Mouse (Mus musculus) gastrocnemius, adult 8-10 months (tissue): ENCODE data around the gene Astn2. TPM values are rescaled to one million over a fixed set of nuclear protein-coding genes. Genes with fewer than 3 reads are reported as not detected.

Experiments used
- DNase-seq, 2 experiments: peaks; one replicate each; pipeline ENCODE4 v3.0.0; 2022; ENCODE audit warnings: low spot score in 2 of 2
- total RNA-seq, 4 experiments: library from RNA; stranded (reverse); gene quantifications; 2 replicates each; pipeline ENCODE4 v1.2.4; 2022

Gene Astn2
- total RNA-seq, 4 experiments from 2014 or later: 0.64 to 0.82 (median 0.74) TPM

DNA sequence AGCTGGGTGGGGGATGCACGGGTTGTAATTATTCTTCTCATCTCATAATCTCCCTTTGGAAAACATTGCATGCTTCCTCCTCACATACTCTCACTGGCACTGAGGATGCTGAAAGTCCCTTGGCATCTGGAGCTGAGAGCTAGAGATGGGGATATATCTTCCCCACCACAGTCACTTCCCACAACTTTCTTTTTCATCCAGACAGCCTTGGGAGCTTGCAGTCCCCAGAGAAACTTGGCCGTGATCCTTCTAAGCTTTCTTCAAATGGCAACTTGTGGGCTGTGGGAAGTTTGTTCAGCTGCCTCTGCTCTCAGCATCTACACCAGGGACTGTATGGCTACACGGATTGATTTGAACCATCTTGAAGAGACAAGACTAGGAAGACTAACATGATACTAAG lies 428.2 kb downstream of the Astn2 start:
- DNase-seq: no peak

DNA sequence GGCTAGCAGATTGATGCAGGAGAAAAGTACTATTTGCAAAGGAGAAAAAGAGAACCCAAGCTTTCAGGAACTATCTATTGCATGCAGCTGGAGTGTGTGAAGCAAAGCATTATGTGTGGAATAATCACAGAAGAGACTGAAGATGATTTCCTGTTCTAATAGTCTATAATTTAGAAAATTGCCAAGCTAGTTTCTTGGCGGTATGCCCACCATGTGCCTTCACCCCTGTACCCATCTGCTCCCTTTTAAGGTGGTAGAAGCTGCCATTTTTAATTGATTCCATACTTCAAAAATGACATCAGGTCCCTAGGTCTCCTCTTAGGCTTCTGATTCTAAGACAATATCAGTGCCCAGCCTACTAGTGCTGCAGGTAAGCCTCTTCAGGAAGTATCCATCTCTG lies 432.0 kb downstream of the Astn2 start:
- DNase-seq: no peak

DNA sequence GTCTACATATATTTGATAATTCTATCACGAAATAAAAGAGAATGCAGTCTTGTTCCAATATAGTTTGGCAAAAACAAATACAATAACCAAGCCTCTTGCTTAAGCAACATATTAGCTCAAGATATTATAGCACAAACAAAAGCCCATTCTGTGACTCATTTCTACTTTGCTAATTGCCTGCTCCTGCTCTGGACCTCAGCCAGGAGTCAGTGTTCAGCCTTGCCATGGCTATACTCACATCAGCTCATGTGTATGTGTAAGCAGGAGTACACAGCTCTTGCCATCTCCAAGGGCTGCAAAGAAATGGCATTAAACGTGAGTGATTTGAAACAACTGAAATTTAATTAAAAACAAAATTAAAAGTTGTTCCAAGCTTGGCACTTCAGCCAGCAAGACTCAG lies 435.1 kb downstream of the Astn2 start:
- no peak for DNase-seq

DNA sequence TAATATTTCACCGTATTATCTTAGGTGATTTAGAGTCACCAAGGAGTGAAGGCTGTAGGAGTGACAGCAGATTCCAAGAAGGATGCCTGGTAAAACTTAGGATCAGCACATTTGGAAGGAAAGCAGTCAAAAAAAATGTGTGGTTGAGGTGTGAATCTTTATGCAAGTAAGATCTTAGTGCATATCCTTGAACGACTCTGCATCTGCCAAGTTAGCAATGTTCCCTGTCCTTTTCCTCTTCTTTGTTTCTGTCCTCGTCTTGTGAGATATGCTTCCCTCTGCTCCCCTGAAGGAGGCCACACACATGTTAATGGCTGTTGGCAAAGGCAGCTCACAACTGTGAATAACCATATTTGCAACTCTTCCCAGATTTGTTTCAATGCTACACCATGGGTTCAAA lies 439.8 kb downstream of the Astn2 start:
- no peak for DNase-seq

DNA sequence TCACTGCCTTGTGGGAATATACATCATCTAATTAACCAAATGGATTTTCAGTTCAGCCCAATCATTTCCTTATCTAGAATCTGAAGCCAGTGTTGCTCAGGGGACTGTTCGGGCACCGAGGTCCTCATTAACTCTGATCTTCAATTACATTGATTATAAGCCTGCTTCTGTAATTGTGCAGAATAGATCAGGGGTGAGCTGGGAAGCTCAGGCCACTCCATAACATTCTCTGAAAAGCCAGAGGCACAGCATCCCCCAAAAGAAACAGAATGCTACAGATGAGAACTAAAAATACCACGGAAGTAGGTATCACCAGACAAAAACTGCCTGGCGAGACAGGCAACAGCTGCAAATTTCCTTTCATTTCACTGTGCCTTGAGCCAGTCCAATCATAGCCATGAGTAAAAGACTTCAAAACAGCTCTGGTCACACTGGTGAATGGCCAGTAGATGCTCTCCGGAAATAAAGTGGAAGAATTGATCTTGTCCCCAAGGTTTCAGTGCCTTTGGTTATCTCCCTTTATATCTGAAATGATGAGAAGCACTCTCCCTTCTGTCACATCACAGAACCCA lies 445.1 kb downstream of the Astn2 start:
- DNase-seq: no peak

DNA sequence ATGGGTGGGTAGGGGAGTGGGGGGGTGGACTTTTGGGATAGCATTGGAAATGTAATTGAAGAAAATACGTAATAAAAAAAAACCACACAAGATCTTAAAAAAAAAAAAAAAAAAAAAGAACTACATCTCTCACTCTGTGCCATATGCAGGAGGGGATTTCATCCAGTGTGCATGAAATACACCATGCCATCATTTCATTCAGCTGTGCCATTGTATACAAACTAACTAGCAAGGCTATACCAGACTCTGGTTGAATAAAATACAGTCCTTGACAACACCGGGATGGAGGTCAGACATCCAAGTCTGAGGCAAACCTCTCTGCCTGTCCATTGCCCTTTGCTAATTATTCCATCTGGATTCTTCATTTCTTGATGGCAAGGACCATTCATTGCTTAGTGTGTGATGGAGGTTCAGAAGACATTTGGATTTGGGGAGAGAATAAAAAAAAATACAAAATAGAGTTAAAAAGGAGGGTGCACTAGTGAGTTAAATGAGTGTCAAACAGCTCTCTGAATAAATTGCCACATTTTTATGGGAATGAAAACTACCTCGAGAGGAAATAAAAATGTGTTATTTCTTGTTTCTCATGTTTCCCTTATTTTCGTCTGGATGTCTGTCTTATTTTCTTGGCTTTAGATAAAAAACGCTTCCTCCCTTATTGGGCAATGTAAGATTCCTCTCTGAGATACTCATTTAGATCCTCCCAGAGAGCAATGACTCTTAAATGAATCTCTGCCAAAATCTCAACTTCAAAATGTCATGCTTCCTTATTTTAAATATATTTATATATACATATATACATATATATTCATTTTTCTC lies 445.8 kb downstream of the Astn2 start:
- DNase-seq: no peak

DNA sequence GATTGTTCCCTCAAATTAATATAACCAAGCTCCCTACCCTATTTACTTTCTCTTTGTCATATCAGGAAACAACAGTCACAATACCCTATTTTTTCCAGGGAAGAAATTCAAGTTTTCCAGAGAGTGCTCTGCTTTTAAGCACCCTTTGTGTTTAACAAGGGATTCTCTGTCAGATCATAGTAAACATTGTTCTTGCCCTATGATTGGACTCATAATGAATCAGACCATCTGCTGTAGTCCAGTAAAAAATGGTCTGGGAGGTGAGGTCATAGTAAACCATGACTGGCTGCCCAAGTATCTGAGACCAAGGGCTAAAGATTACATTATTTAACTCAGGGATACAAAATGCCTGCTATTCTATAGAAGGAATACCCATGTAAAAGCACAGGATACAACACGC lies 452.5 kb downstream of the Astn2 start:
- DNase-seq: no peak

DNA sequence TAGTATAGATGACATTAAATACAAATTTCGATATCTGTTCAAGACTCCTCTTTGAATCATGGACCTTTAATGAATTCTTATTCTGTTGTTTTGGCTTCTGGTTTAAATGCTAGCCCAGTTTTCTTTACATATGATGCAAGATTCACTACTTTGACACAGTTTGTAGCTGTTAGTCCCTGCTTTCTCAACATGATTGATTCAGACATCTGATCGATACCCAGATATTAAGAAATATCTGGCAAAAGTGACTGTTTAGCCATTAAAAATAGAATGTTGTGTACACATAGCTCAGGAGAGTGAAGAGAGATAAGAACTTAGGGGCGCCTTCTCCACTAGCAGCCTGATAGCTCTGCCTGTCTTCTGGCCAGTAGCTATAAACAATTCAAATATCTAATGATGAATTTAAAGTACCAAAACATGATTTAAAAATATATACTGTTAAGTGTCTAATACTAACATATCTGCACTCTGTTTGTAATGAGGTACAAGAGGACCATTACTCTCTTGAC lies 457.2 kb downstream of the Astn2 start:
- DNase-seq: no peak

DNA sequence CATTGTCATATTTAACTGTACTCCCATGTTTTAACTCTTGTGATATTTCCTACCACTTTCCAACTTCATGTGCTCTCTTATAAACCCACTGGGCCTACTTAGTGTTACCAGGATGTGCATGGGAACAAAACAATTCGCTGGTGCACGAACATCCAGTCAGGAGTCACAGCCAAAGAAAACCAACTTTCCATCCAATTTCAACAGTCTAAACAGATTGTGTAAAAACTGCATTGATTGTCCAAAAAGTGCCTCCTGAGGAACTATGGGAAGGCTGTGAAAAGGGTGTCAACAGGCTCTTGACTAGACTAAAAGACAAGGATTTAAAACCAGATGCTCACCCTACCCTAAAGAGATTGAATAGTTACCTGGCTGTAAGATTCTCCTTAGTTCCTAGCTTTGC lies 458.4 kb downstream of the Astn2 start:
- no peak for DNase-seq

DNA sequence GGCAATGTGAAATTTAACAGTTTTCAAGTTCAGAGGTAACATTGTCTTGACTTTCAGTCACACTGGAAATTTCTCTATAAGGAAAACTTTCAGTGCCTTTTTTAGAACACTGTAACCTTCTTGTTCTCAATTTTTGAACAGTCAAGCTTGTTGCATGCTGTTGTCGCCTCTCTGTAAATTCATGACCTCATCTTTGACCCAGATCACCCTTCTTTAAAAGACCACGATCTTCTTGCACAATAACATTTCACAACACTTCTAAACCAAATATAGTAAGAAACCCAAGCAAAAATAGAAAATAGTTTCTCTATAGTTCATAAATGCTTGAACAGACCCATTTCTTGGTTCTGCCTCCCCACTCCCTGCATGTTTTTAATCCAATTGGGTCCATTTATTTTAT lies 473.5 kb downstream of the Astn2 start:
- no peak for DNase-seq

DNA sequence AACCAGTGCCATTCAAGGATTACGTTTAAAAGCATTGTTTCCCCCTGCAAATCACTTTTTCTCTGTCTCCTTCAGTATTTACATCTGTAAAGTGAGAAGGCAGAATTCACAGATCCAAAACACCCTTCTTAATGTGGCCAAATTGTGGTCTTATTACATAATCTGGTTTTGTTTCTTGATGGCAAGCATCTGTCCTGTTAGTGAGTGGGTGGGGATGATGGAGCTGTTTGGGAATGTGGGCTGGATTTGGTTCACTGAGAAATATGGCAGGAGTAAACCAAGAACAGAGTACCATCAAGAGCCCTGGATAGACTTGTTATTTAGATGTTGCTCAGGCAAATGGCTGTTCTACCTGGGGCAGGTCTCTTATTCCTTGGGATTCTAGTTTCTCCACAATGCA lies 484.1 kb downstream of the Astn2 start:
- no peak for DNase-seq

DNA sequence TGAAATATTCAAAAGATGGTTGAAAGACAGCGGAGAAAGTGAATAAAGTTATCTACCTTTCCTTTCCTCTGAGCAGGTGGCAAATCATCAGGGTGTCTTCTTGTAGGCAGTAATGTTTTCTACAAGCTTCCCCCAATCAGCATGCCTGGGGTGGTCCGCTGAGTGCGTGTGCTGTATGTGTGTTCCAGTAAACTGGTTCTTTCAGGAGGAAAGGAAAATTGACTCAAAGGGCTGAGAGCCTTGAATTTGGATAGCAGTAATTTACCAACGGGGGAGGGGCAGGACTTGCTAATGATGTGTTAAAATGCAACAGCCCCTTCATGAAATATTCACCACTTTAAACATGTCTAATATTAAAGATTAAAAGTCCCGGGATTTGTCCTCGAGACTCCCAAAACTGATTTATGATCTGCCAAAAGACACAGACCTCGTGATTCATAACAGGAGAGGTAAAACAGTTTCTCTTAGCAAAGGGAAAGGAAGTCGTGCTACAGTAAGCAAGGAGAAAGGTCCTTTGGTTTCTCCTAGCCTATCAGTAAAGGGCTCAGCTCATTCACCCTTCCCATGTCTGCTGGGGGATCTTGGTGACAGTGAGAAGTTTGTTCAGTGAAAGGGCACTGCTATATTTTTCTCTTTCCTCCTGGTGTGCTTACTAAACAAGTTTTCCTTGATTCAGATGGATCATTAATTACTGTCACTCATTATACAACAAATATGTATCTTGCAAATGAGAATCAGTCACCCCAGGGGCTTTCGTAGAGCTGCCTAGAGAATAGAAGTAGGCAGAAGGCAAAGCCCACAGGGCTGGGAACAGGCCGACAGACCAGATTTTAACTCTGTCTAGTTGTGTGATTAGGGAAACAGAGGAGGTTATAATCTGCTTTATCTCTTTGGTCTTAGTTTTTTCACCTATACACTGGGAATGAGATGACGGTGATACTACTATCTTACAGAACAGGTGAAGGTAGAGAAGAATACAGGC lies 488.1 kb downstream of the Astn2 start:
- no peak for DNase-seq

DNA sequence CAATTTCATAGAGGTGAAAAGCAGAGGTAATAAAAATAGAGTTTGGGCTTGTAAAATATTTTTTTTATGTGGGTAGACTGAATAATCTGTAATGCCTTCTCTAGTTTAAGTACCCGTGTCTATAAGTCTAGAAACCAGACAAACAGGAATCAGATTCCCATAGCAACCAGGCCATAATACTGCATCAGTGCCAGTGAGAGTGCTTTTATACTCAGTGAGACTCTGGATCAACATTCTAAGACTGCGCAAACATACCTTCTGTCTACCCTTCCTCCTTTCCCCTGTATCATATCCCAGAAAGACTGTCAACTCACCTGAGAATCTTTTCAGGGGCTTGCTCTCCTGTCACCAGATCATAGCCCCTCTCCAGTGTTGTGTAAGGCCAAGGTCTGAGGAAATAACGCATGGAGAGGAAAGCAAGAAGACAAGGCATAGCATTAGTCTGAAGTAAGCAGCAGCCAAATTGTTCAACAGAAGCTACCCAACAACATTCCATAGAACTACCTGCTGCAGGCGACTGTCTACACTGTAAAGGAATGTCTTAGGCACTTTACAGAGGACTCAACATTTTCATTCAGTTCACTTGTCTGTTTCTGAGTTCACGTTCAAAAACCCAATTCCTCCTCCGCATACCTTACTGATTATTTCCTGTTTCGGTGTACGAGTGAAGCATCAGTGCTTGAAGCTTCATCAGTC lies 492.0 kb downstream of the Astn2 start:
- DNase-seq: no peak

DNA sequence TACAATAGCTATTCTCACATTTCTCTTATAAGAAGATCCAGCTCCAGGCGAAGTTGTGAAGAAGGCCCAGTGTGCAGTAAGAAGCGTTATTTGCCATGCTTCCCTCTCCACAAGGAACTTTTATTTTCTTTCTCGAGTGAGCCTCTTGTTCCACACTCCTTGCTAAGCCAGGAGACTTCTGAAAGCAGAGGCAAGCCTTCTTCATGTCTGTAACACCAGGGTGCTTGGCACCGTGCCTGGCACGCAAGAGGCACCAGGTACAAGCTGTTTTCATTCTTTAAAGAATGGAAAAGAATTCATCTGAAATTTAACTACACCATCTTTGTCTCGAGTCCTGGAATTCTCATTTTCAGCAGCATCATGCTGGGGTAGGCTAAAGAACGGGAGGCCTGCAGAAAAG lies 496.8 kb downstream of the Astn2 start:
- DNase-seq: no peak

DNA sequence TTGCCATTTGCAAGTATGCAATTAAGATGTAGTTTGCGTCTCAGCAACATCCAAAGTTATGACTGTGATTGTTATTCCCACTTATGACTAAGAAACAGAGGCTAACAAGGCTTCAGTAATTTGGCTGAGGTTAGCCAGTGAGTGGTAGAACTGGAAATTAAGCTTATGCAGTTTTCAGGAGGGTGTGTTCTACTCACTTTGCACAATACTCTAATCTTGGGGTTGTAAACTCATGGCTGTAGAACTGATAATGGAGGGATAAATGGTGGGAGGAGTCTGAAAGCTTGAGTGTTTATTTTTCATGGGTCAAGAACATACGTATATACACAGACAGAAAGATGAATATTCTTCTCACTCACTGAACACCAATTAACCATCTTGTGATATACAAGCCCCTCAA lies 499.4 kb downstream of the Astn2 start:
- DNase-seq: no peak

DNA sequence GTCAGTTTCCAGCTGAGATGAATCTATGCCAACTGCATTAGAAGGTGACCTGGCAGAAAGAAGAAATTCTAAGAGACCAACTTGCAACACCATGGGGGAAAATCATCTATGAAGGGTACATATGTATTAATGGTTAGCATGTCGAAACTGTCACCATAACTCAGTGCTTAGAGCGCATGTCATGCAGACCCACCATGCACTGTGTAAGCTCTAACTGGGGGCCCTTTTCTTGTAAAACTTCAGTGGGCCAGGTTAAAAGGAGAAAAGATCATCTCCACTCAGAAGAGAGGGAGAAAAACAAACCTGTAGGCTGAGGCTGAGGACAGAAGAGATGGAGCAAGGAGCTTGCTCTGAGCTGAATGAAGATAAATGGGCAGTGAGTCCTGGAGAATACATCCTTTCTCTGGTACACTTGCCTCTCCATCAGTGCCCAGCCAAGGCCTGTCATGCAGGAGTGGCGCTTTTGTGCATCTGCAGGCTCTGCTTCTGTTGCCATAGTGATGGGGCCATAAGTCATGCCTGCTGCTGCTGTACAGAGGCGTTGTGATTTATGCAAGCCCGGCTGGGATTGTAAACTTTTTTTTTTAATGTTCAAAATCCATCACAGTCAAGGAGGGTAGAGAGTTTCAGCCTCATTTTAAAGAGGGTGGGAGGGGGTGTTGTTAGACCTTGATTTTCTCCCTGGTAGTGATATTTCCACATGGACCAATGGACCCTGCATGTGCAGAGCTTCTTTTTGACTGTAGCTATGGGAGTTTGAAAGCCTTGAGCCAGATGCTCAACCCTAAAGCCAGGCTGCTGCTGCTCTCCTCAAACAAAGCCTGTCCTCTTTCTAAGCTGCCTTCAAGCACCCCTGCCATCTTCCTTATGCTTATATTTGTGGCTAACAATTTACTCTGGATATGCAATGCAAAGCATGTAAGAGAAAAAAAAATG lies 508.1 kb downstream of the Astn2 start:
- DNase-seq: no peak

DNA sequence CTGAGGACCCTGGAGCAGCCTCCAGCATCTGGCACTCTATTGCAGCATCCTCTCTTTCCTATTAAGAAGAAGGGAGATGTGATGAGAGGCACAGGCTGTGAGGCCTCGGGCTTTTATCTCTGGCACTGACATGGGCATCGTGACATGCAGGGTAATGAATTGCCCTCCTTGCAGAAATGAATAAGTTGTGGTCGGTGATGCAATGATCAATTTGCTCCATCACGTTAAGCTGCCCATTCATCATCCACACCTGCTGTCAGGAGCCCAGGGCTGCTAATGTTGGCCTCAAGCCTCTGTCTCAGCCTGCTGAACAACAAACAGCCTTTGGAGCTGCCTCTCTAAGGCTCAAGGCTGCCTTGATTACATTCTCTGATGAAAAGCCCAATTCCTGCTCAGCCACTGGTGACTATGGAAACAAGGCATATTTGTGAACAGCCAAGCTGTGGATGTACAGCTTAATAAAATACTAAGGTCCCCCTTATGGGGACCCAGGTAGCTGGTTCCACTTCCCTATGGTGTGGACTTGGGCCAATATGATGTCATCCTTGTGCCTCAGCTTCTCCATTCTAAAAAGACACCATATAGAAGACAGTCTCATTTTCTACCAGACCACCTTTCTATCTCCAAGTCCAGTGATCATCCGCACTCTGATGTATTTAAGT lies 515.9 kb downstream of the Astn2 start:
- DNase-seq: no peak

DNA sequence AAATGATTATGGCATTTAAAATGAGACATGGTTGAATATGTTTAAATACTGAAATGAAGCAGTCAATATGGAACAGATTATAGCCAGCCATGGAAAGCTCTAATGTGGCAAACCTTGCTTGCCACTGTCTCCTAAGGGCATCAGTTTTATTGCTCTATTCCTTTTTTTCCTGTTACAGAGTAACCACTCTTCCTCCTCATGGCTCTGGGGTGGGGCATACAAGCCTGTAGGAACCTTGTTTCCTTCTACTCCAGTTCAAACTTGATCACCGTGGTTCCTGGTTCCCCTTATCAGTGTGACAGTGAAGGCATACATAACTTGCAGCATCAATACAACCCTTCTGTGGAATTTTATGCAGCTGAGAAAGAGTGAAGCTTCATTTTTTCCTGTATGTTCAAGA lies 517.5 kb downstream of the Astn2 start:
- DNase-seq: no peak

DNA sequence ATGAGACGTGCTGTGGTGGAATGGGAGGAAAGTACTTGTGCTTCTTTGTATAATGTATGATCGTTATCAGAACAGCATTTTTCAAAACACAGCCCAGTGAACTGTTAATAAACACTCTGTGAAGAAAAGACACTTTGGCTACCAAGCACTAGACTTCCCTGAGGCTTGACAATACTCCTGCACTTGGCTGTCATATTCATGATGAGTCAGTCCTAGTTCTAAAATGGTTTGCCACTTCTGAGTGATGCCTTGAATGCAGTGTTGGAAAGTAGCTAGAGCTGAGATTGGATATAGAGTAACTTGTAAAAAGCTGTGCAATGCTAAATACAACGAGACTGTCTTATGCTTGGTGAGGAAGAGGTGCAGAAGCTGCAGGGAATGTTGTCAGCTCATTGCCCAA lies 518.5 kb downstream of the Astn2 start:
- no peak for DNase-seq
